Mouse (Mus musculus) spleen, embryonic (tissue): ENCODE results near the gene Sox9.

Experiments used
- CTCF ChIA-PET: fragments of 350-600 bp; sonication (Branson Sonifier 250); formaldehyde crosslinking; loops from one replicate; lab custom pipeline; 2022; lab: Charles Lee

Sox9 gene

GRCm38 (mm10) chr11:112781994-112782356, at the start of gene Sox9:
Gene Sox9 (plus strand): TSS chr11:112782224.
- CTCF ChIA-PET: no interaction called here

- CTCF ChIA-PET: interaction anchor here (0.6 kb wide), 1 partner anchor 167 kb away, joined by 3 read pairs; no protein-coding TSS in a partner anchor
Measured at GRCm38 (mm10) chr11:112732401-112732800, 49.6 kb upstream of the Sox9 start.

- CTCF ChIA-PET: no interaction called here
Measured at GRCm38 (mm10) chr11:112737071-112737470, 45.0 kb upstream of the Sox9 start.

- CTCF ChIA-PET: no interaction called here
Measured at GRCm38 (mm10) chr11:112739681-112740080, 42.3 kb upstream of the Sox9 start.

GRCm38 (mm10) chr11:112756516-112756915, 25.5 kb upstream of the Sox9 start:
- CTCF ChIA-PET: no interaction called here

- CTCF ChIA-PET: no interaction called here
Measured at GRCm38 (mm10) chr11:112758056-112758455, 24.0 kb upstream of the Sox9 start.

- CTCF ChIA-PET: no interaction called here
Measured at GRCm38 (mm10) chr11:112766956-112767355, 15.1 kb upstream of the Sox9 start.

GRCm38 (mm10) chr11:112767531-112768041, 14.4 kb upstream of the Sox9 start:
- CTCF ChIA-PET: no interaction called here

GRCm38 (mm10) chr11:112772791-112773355, 9.2 kb upstream of the Sox9 start:
- CTCF ChIA-PET: no interaction called here

GRCm38 (mm10) chr11:112779762-112780161, 2.3 kb upstream of the Sox9 start:
- CTCF ChIA-PET: no interaction called here

GRCm38 (mm10) chr11:112780394-112780920, 1.6 kb upstream of the Sox9 start:
- CTCF ChIA-PET: no interaction called here

GRCm38 (mm10) chr11:112781035-112781911, 751 bp upstream of the Sox9 start:
- CTCF ChIA-PET: no interaction called here

GRCm38 (mm10) chr11:112782357-112783121, 515 bp downstream of the Sox9 start:
- CTCF ChIA-PET: no interaction called here

GRCm38 (mm10) chr11:112783401-112784346, 1.6 kb downstream of the Sox9 start:
- CTCF ChIA-PET: no interaction called here

GRCm38 (mm10) chr11:112784347-112784902, 2.4 kb downstream of the Sox9 start:
- CTCF ChIA-PET: no interaction called here

GRCm38 (mm10) chr11:112784903-112785381, 2.9 kb downstream of the Sox9 start:
- CTCF ChIA-PET: no interaction called here

- CTCF ChIA-PET: no interaction called here
Measured at GRCm38 (mm10) chr11:112785581-112785980, 3.6 kb downstream of the Sox9 start.

- CTCF ChIA-PET: no interaction called here
Measured at GRCm38 (mm10) chr11:112786427-112786826, 4.4 kb downstream of the Sox9 start.

- CTCF ChIA-PET: no interaction called here
Measured at GRCm38 (mm10) chr11:112788296-112788695, 6.3 kb downstream of the Sox9 start.

GRCm38 (mm10) chr11:112796379-112796778, 14.4 kb downstream of the Sox9 start:
- CTCF ChIA-PET: no interaction called here
